Mouse (Mus musculus): Measurements from ENCODE around the gene Rhox4a. TPM values are rescaled to one million over a fixed set of nuclear protein-coding genes. Genes with fewer than 3 reads are reported as not detected.
"Not testable (repeated sequence)": the region's sequence is repeated elsewhere in the genome, so short reads cannot be mapped to it uniquely, and the experiment has no call there.

The Rhox4a gene
- polyA plus RNA-seq (2015; fragmentation: Nextera tagmentation; extraction: Ambion mirVana) = not detected in 2 replicates

DNA sequence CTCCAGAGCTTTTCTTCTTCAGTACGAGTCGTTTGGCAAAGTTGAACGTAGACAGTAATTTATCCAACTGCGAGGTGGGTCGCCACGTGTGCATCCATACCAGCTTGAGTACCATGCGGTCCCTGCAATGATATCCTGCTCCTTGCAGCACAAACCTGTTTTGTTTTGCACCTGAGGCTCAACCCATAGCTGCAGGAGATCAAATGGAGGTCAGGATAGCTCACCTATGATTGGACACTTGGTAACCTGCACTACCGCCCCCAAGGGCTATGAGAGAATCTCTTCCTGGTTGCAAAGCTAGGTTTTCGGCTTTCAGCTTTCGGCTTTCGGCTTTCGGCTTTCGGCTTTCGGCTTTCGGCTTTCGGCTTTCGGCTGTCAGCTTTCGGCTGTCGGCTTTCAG, at the start of gene Rhox4a:
Gene Rhox4a, plus strand, starts transcription at position 301 of the 400 bp plus-strand sequence.
- H3K9me3 ChIP-seq (ENCODE audit: low read length); H3K4me2 ChIP-seq (ENCODE audit: low read depth, low read length); H3K27ac ChIP-seq (ENCODE audit: low read depth); H3K27me3 ChIP-seq (ENCODE audit: insufficient read depth, low read length); H3K4me1 ChIP-seq (ENCODE audit: insufficient read depth); H3K36me3 ChIP-seq (replicated peaks; ENCODE audit: insufficient read depth, low read length); ATAC-seq; H3K9ac ChIP-seq (replicated peaks); H3K4me3 ChIP-seq (ENCODE audit: low read depth, low read length); DNase-seq: not testable (repeated sequence)
- 82% methylated on average over 10 of the region's 19 CpGs for WGBS (ENCODE audit: insufficient replicate concordance)

DNA sequence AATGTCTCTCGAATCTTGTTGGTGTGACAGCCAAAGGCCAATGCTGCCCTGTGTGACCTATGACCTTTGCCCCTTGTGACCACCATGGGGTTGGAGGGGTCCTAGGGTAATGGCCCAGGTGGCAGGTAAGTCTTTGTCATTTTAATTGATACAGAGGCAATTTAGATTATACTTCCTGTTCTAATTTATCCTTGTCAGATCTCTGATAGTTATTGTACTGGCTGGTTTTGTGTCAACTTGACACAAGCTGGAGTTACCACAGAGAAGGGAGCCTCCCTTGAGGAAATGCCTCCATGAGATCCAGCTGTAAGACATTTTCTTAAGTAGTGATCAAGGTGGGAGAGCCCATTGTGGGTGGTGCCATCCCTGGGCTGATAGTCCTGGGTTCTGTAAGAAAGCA, 43.0 kb upstream of the Rhox4a start, which contains the start of gene Rhox1:
Gene Rhox1, minus strand, starts transcription at position 101 of the 400 bp plus-strand sequence.
- DNase-seq; H3K27me3 ChIP-seq (ENCODE audit: insufficient read depth, low read length); H3K9me3 ChIP-seq (ENCODE audit: low read length); H3K36me3 ChIP-seq (replicated peaks; ENCODE audit: insufficient read depth, low read length); H3K4me2 ChIP-seq (ENCODE audit: low read depth, low read length); H3K4me3 ChIP-seq (ENCODE audit: low read depth, low read length); ATAC-seq; H3K9ac ChIP-seq (replicated peaks); H3K27ac ChIP-seq (ENCODE audit: low read depth); H3K4me1 ChIP-seq (ENCODE audit: insufficient read depth): not testable (repeated sequence)
- WGBS (ENCODE audit: insufficient replicate concordance) = 59% methylated on average over 1 of the region's 1 CpGs

DNA sequence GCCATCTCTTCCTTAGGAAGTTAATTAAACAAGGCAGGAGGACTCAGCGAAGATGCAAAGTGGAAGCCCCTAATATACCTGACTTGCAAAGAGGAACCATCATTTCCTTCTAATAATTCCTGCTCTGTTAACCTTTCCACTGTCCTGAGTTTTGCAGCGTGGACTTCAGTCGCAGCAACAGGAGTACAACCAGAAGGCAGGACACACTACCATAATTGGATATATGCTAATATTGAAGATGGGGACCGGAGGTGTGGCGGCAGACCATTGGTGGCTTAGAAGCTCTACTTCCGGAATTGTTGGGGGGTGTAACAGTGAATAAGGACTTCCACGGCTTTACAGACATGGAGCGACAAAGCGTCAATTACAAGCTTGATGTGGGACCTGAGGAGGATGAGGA, 20.5 kb upstream of the Rhox4a start, which contains the start of gene Rhox2a:
Gene Rhox2a, plus strand, starts transcription at position 301 of the 400 bp plus-strand sequence.
- H3K9ac ChIP-seq (replicated peaks); H3K27me3 ChIP-seq (ENCODE audit: insufficient read depth, low read length); H3K4me2 ChIP-seq (ENCODE audit: low read depth, low read length); H3K9me3 ChIP-seq (ENCODE audit: low read length); DNase-seq; ATAC-seq; H3K36me3 ChIP-seq (replicated peaks; ENCODE audit: insufficient read depth, low read length); H3K27ac ChIP-seq (ENCODE audit: low read depth); H3K4me1 ChIP-seq (ENCODE audit: insufficient read depth); H3K4me3 ChIP-seq (ENCODE audit: low read depth, low read length): not testable (repeated sequence)
- 100% methylated on average over 1 of the region's 9 CpGs for WGBS (ENCODE audit: insufficient replicate concordance)

DNA sequence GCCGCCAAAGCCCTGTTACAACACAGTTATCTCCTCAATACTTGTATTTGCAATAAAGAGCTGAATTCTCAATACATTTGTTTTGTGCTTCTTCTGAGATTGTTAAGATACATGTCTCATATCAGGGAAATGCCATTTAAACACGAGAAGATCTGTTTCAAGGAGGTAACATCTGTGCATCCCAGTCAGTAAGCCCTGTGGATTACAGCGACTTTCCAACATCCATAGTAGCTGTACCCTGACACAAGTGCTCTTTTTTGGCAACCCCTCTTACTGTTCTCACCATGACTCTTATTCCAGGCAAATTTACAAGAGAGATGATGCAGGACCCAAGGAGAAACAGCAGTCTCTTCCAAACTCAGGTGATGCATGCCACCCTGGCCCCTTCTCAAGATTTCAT, 15.5 kb upstream of the Rhox4a start, which contains the start of gene Rhox3a:
Gene Rhox3a, plus strand, starts transcription at position 301 of the 400 bp plus-strand sequence.
- not testable (repeated sequence) for DNase-seq; H3K4me2 ChIP-seq (ENCODE audit: low read depth, low read length); H3K4me1 ChIP-seq (ENCODE audit: insufficient read depth); H3K4me3 ChIP-seq (ENCODE audit: low read depth, low read length); H3K27me3 ChIP-seq (ENCODE audit: insufficient read depth, low read length); ATAC-seq; H3K27ac ChIP-seq (ENCODE audit: low read depth); H3K9ac ChIP-seq (replicated peaks); H3K9me3 ChIP-seq (ENCODE audit: low read length); H3K36me3 ChIP-seq (replicated peaks; ENCODE audit: insufficient read depth, low read length)
- WGBS (ENCODE audit: insufficient replicate concordance) = 100% methylated on average over 1 of the region's 3 CpGs

Other genes starting within 250 kb of the Rhox4a start
- gene Sowahd, start 216.5 kb upstream of the Rhox4a start, polyA plus RNA-seq (2015; fragmentation: Nextera tagmentation; extraction: Ambion mirVana) = 0.11 TPM in 1 of 2 replicates, not detected in the other
- gene Rpl39, start 179.9 kb upstream of the Rhox4a start, polyA plus RNA-seq (2015; fragmentation: Nextera tagmentation; extraction: Ambion mirVana) = 364 and 376 TPM in 2 replicates
- gene Upf3b, start 155.0 kb upstream of the Rhox4a start, polyA plus RNA-seq (2015; fragmentation: Nextera tagmentation; extraction: Ambion mirVana) = 8.3 and 8.5 TPM in 2 replicates
- 4.9 and 7.2 TPM in 2 replicates for gene Nkap, start 138.5 kb upstream of the Rhox4a start, polyA plus RNA-seq (2015; fragmentation: Nextera tagmentation; extraction: Ambion mirVana)
- gene Akap14, start 96.5 kb upstream of the Rhox4a start, polyA plus RNA-seq (2015; fragmentation: Nextera tagmentation; extraction: Ambion mirVana) = not detected in 2 replicates
- 473 and 484 TPM in 2 replicates for gene Ndufa1, start 74.2 kb upstream of the Rhox4a start, polyA plus RNA-seq (2015; fragmentation: Nextera tagmentation; extraction: Ambion mirVana)
- gene Rnf113a1, start 74.1 kb upstream of the Rhox4a start, polyA plus RNA-seq (2015; fragmentation: Nextera tagmentation; extraction: Ambion mirVana) = 2.8 and 2.9 TPM in 2 replicates
- not detected in 2 replicates for gene Gm9, start 54.3 kb upstream of the Rhox4a start, polyA plus RNA-seq (2015; fragmentation: Nextera tagmentation; extraction: Ambion mirVana)
- gene Rhox1, start 43.1 kb upstream of the Rhox4a start, polyA plus RNA-seq (2015; fragmentation: Nextera tagmentation; extraction: Ambion mirVana) = not detected in 2 replicates
- gene Rhox2a, start 20.4 kb upstream of the Rhox4a start, polyA plus RNA-seq (2015; fragmentation: Nextera tagmentation; extraction: Ambion mirVana) = not detected in 2 replicates
- gene Rhox3a, start 15.4 kb upstream of the Rhox4a start, polyA plus RNA-seq (2015; fragmentation: Nextera tagmentation; extraction: Ambion mirVana) = not detected in 2 replicates
- not detected in 2 replicates for gene Rhox3a2, start 114.7 kb downstream of the Rhox4a start, polyA plus RNA-seq (2015; fragmentation: Nextera tagmentation; extraction: Ambion mirVana)
- gene Rhox4a2, start 125.5 kb downstream of the Rhox4a start, polyA plus RNA-seq (2015; fragmentation: Nextera tagmentation; extraction: Ambion mirVana) = not detected in 2 replicates
- not detected in 2 replicates for gene Rhox2b, start 146.7 kb downstream of the Rhox4a start, polyA plus RNA-seq (2015; fragmentation: Nextera tagmentation; extraction: Ambion mirVana)
- gene Rhox4b, start 167.2 kb downstream of the Rhox4a start, polyA plus RNA-seq (2015; fragmentation: Nextera tagmentation; extraction: Ambion mirVana) = not detected in 2 replicates
- gene Rhox2c, start 188.3 kb downstream of the Rhox4a start, polyA plus RNA-seq (2015; fragmentation: Nextera tagmentation; extraction: Ambion mirVana) = not detected in 2 replicates
- not detected in 2 replicates for gene Rhox3c, start 193.2 kb downstream of the Rhox4a start, polyA plus RNA-seq (2015; fragmentation: Nextera tagmentation; extraction: Ambion mirVana)
- not detected in 2 replicates for gene Rhox4c, start 215.0 kb downstream of the Rhox4a start, polyA plus RNA-seq (2015; fragmentation: Nextera tagmentation; extraction: Ambion mirVana)
- gene Rhox2d, start 228.1 kb downstream of the Rhox4a start, polyA plus RNA-seq (2015; fragmentation: Nextera tagmentation; extraction: Ambion mirVana) = not detected in 2 replicates
- gene Rhox4d, start 249.0 kb downstream of the Rhox4a start, polyA plus RNA-seq (2015; fragmentation: Nextera tagmentation; extraction: Ambion mirVana) = not detected in 2 replicates